Comparison of ENCODE assay signal across 23 mouse cellular contexts in genomic region chr5:151092886-151093665, GRCm38 (mm10).
DNase-seq lines count a peak whose midpoint lies in the region; ATAC-seq lines count a peak whose summit lies in the region.
"Had no signal": no experiment of that assay in that cellular context is flagged by ENCODE, and none has a peak within 500 bp of the region (broad histone marks: within the 10 kb centered on the region; RNA-seq: fewer than 3 reads in every experiment).

No protein-coding gene starts in this region.

- no peak overlapping the region for H3K4me3 ChIP-seq in hindbrain, embryonic 14.5 days (replicated peaks; ENCODE audit: low read length)
- H3K4me3 ChIP-seq: forebrain, embryonic 12.5 days; forebrain, embryonic 15.5 days; heart, adult 2 months; heart, embryonic 10.5 days; hindbrain, embryonic 13.5 days had no signal

- H3K4me1 ChIP-seq in hindbrain, embryonic 14.5 days (replicated peaks; ENCODE audit: control insufficient read depth, insufficient read depth, low read length) = 0 out of 2 replicates have a peak, but pooled peaks cover 4% of the 10 kb centered on the region
- H3K4me1 ChIP-seq: forebrain, embryonic 12.5 days; heart, embryonic 10.5 days had no signal

- ATAC-seq in hindbrain, embryonic 14.5 days (ENCODE audit: low FRiP score) = no peak
- ATAC-seq: forebrain, embryonic 15.5 days; hindbrain, postnatal 0 days; inflammation-experienced regulatory T-cells, adult 6 months; intestine, embryonic 16.5 days had no signal

- H3K9me3 ChIP-seq in hindbrain, embryonic 14.5 days (ENCODE audit: control insufficient read depth, low read length) = no peaks in the 10 kb centered on the region
- H3K9me3 ChIP-seq: forebrain, embryonic 12.5 days; forebrain, embryonic 15.5 days; heart, embryonic 10.5 days; hindbrain, embryonic 13.5 days had no signal

- no peaks in the 10 kb centered on the region for H3K27me3 ChIP-seq in hindbrain, embryonic 14.5 days (ENCODE audit: control insufficient read depth, insufficient read depth, low read length)
- H3K27me3 ChIP-seq: CH12.LX; forebrain, embryonic 12.5 days; forebrain, embryonic 15.5 days; hindbrain, embryonic 13.5 days had no signal

- H3K4me2 ChIP-seq in hindbrain, embryonic 14.5 days (replicated peaks) = no peak overlapping the region
- H3K4me2 ChIP-seq: forebrain, embryonic 12.5 days; forebrain, embryonic 15.5 days; hindbrain, embryonic 13.5 days had no signal

- no peak overlapping the region for H3K27ac ChIP-seq in hindbrain, embryonic 14.5 days
- H3K27ac ChIP-seq: forebrain, embryonic 12.5 days; forebrain, embryonic 15.5 days; heart, adult 2 months; heart, embryonic 10.5 days; hindbrain, embryonic 13.5 days; hindbrain, postnatal 0 days had no signal

- WGBS in hindbrain, embryonic 14.5 days = 78% methylated on average over 3 of the region's 3 CpGs

- DNase-seq in lung, postnatal 25 days (ENCODE audit: low spot score) = peak; percentile 34
- no peak for DNase-seq in lung, adult 18-20 months
- peak; percentile 79 for DNase-seq in 3T3-L1 (ENCODE audit: low read depth, low spot score)
- DNase-seq in NIH3T3 (ENCODE audit: low read depth) = peak; percentile 46
- no peak for DNase-seq in hindbrain, embryonic 14.5 days (ENCODE audit: low spot score)
- no peak for DNase-seq in yolk sac, embryonic 10.5 days (ENCODE audit: low spot score)
- DNase-seq: adrenal gland, postnatal 10 days; adrenal gland, postnatal 36 days; B cell, adult 2 months; cerebellum, adult 18-20 months; cerebellum, adult 9-10 months; cerebellum, postnatal 14 days; gastrocnemius, postnatal 25 days; heart, adult 2 months had no signal

- H3K36me3 ChIP-seq in hindbrain, embryonic 14.5 days (replicated peaks; ENCODE audit: control insufficient read depth, insufficient read depth) = no peaks in the 10 kb centered on the region
- H3K36me3 ChIP-seq: forebrain, embryonic 12.5 days; forebrain, embryonic 15.5 days; G1E; heart, embryonic 10.5 days had no signal

- no peak overlapping the region for H3K9ac ChIP-seq in hindbrain, embryonic 14.5 days
- H3K9ac ChIP-seq: forebrain, embryonic 12.5 days; forebrain, embryonic 15.5 days; hindbrain, embryonic 13.5 days had no signal

Comparison
In these comparisons a context has a peak if more than half of its experiments do, and no peak if none do; other contexts are left out.
1. DNase-seq: peak in lung, postnatal 25 days (single experiment), 3T3-L1 (single experiment) and NIH3T3 (single experiment); none in lung, adult 18-20 months (0 of 2), hindbrain, embryonic 14.5 days (single experiment) and yolk sac, embryonic 10.5 days (single experiment).